Mouse (Mus musculus): ENCODE results near the gene Scgb2a2.
"Not testable (repeated sequence)": the region's sequence is repeated elsewhere in the genome, so short reads cannot be mapped to it uniquely, and the experiment has no call there.

Gene Scgb2a2

GRCm38 (mm10) chr19:9847262-9847661, at the start of gene Scgb2a2:
Gene Scgb2a2 (plus strand): TSS chr19:9847562.
- no peak for DNase-seq (ENCODE audit: low spot score in 2 of 2)

- peak; percentile 34 to 52 for DNase-seq (ENCODE audit: low spot score in 2 of 2)
These were observed 10.6 kb upstream of the Scgb2a2 start for GRCm38 (mm10) chr19:9836581-9837340.

- DNase-seq (ENCODE audit: low spot score in 2 of 2), result no peak
These were observed 10.0 kb upstream of the Scgb2a2 start for GRCm38 (mm10) chr19:9837341-9837715.

- DNase-seq (ENCODE audit: low spot score in 2 of 2), result not testable (repeated sequence)
These were observed 2.2 kb downstream of the Scgb2a2 start for GRCm38 (mm10) chr19:9849368-9850075.

GRCm38 (mm10) chr19:9860821-9861220, 13.5 kb downstream of the Scgb2a2 start:
- not testable (repeated sequence) for DNase-seq (ENCODE audit: low spot score in 2 of 2)

GRCm38 (mm10) chr19:9864856-9865255, 17.5 kb downstream of the Scgb2a2 start:
- DNase-seq (ENCODE audit: low spot score in 2 of 2), result no peak

GRCm38 (mm10) chr19:9865466-9865865, 18.1 kb downstream of the Scgb2a2 start:
- no peak for DNase-seq (ENCODE audit: low spot score in 2 of 2)

GRCm38 (mm10) chr19:9878186-9878835, 30.9 kb downstream of the Scgb2a2 start:
- DNase-seq (ENCODE audit: low spot score in 2 of 2), result no peak

GRCm38 (mm10) chr19:9886348-9886747, 39.0 kb downstream of the Scgb2a2 start:
- no peak for DNase-seq (ENCODE audit: low spot score in 2 of 2)

- DNase-seq (ENCODE audit: low spot score in 2 of 2), result no peak
These were observed 39.4 kb downstream of the Scgb2a2 start for GRCm38 (mm10) chr19:9886771-9887170.

- no peak for DNase-seq (ENCODE audit: low spot score in 2 of 2)
These were observed 48.7 kb downstream of the Scgb2a2 start for GRCm38 (mm10) chr19:9896067-9896466.

GRCm38 (mm10) chr19:9898339-9899066, 51.1 kb downstream of the Scgb2a2 start:
- no peak for DNase-seq (ENCODE audit: low spot score in 2 of 2)

GRCm38 (mm10) chr19:9899072-9899779, 51.9 kb downstream of the Scgb2a2 start, which contains the start of gene Incenp:
Gene Incenp (minus strand): TSS chr19:9899551.
- DNase-seq (ENCODE audit: low spot score in 2 of 2), result peak; percentile 71 to 83

GRCm38 (mm10) chr19:9899780-9900146, 52.4 kb downstream of the Scgb2a2 start:
- DNase-seq (ENCODE audit: low spot score in 2 of 2), result no peak

GRCm38 (mm10) chr19:9900696-9901095, 53.3 kb downstream of the Scgb2a2 start:
- DNase-seq (ENCODE audit: low spot score in 2 of 2), result not testable (repeated sequence)

Measured in cerebellum, postnatal 4 days (tissue).